Mouse (Mus musculus) spleen, postnatal 14 days (tissue): ENCODE data around the gene Six6.

Experiments
- DNase-seq, 2 experiments: peaks; one replicate each; pipeline ENCODE4 v3.0.0; 2021 to 2022; ENCODE audit warnings: low spot score in 2 of 2

Six6 gene

DNA sequence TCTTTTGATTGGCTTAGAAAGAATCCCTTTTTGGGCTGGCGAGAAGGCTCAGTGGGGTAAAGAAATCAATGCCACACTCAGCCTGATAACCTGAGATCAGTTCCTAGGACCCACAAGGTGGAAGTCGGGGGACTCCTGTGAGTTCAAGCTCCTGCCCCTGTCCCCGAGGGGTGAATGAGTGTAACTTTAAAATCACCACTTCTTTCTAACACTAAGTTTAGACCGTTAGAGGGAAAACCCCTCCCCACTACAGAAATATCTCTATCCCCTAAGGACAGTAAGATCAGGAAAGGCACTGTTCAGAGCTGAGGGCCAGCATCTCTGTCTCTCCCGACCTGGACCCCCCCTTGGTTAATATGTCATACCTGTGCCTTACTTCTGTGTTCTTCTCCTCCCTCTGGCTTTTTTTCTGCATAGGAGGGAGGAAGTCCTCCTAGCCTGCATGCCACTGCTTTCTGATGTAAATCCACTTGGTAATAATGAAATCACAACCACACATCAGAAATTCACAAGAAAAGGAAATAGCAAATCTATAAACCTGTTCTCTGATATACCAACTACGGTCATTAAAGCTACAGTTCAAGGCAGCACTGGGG is 18.2 kb downstream of the Six6 start:
- no peak for DNase-seq

DNA sequence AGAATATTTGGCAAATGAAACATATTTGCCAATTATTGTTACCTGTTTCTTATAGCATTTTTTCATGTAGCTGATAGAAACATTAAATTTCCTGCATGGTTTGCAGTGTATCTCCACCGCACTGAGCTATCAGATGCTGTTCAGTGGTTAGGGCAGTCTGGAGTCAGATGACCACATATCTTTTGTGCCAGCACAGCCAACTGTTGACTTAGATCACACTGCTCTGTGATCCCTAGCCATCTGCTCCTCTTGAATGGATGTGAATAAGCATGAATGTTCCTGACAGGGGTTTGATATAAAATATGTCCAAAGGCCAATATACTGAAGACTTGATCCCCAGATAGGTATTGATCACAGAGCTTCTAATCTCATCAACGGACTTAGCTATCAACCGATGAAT is 18.8 kb downstream of the Six6 start:
- DNase-seq = no peak

DNA sequence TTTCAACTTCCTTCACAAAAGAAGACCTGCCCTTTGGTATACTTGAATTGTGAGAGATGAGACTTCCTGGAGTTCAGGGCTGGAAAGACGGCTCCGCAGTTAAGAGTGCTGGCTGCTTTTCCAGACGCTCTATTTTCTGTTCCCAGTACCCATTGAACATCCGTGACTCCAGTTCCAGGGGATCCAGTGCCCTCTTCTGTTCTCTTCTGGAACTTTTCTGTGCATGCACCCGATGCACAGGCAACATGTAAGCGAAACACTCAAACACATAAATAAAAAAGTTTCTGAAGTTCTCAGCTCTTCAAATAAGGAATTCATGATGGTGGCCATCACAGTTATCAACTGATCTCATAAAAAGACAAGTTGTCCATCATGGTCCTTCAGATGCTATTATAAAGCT is 23.1 kb downstream of the Six6 start:
- DNase-seq = no peak

DNA sequence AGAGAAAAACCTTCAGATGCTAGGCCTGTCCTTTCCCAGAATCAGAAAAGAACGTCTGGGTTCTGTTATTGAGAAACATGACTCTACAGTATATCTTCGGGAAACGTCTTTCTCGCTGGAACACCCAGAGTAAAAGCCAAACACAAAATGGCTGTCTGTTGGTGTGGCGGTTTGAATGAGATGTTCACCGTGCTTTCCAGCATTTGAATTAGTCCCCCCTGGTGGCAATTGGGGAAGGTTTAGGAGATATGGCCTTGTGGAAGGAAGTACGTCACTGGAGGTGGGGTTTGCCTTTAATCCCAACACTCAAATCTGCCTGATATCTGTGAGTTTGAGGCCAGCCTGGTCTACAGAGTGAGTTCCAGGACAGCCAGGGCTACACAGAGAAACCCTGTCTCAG is 27.8 kb downstream of the Six6 start:
- no peak for DNase-seq

DNA sequence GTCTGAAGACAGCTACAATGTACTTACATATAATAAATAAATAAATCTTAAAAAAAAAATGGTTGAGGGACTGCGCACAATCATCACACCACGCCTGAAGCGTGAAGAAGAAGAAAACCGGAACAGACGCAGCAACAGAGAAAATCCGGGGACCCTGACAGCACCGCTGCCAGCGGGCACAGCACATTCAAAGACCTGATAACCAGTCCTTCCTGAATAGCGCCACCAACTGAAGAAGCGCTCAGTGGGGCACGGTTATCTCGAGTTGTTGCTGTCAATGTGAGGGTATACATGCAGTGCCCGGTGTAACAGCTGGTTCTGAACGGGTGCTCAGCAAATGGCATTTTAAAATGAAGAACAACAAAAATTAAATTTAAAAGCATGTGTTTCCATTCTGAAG is 30.9 kb downstream of the Six6 start:
- no peak for DNase-seq

GRCm38 (mm10) chr12:72973161-72973560 is 33.5 kb downstream of the Six6 start:
- peak in 1 of 2 experiments; percentile 2 for DNase-seq

- DNase-seq = no peak
Measured at GRCm38 (mm10) chr12:72976172-72976571, 36.5 kb downstream of the Six6 start.

GRCm38 (mm10) chr12:72976718-72977117 is 37.0 kb downstream of the Six6 start:
- DNase-seq = peak; percentile 11 to 38

DNA sequence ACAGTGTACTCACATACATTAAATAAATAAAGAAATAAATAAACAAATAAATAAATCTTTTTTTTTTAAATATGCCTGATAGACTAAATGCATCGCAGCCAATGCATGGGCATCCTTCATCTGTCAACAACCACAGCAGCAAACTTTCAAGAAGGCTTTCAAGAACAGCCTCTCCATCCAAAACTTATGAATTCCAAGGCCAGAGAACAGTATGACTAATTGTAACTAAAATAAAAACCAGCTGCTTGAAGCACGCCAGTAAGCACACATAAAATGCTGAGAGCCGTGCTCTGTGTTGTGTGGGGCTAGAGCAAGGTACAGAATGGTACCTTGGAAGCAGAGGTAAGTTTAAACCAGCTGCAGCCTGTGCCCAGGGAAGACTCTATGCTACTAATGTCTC is 38.2 kb downstream of the Six6 start:
- DNase-seq = no peak

DNA sequence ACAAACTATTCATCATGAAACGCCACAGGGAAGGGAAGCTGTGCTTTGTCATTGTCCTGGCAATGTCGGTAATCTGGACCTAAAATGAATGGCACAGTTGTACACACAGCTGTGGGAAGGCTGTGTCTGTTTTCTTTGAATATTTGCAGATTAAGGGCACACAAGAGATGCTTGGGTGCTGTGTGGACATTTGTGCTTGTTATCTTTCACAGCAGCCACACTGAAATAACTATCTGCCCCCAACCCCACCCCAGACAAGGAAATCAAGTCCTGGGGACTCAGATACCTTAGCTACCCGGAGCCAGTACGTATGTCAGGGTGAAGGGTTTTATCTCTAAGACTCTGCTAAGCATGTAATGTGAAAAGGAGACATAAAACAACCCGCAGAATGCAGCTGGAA is 39.5 kb downstream of the Six6 start:
- no peak for DNase-seq

GRCm38 (mm10) chr12:72982616-72983015 is 42.9 kb downstream of the Six6 start:
- DNase-seq = no peak

DNA sequence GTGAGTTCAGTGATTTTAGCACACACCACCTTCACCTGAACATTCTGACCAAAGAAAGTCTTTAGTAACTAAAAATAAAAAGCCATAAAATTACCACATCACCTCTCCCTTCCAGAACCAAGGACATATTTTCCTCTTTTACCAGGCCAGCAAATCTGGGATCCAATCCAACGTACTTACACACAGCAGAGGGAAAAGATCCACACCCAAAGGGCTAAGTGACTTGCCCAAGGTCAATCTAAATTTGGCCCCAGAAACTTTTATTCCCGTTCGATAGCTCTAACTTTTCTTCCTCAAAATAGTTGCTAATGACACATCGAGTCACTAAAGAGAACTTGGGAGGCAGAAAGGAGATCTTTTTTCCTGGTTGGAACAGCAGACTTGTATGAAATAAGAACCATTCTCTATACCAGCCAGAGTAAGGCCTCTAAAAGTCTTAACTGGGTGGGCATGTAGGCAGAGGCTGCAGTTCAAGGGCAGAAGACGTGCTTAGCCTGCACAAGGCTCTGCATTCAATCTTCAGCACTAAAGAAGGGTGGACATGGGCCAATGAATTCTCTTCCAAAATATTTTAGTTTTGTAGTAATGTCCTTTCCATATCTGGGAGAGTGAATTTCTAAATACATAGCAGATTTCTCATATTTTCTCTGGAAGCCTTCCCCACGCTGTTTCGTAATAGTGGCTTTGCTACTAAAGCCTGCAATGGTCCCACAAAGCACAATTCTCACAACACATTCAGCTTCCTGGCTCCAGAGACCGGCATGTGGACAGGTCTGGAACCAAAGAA is 43.6 kb downstream of the Six6 start:
- no peak for DNase-seq
